Mouse (Mus musculus): ENCODE results near the gene Cebpg.

DNA sequence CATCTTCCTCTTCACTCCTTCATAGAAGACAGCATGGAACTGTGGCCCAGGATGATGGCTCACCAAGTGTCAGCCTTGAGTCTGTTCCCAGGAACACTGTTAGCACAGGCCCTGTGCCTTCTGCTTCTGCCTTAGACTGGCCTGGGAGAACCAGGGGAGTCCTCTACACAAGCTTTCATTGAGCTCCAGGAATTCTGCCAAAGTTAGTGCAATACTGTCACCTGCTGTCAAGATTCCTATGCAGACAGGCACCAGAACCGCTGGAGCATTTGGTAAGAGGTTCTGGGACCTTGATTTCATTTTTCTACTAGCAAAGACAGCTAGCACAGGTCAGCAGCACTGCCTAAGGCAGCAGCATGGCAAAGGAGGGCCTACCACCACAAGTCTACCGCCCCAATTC, 11.7 kb downstream of the Cebpg start:
- TF ChIP-seq POLR2A (IDR thresholded peaks at IDR 0.05; ENCODE audit: low read depth, low read length) (no peak), CTCF (IDR thresholded peaks at IDR 0.05; ENCODE audit: borderline replicate concordance, insufficient read depth, low read length) (no peak)

Data from embryonic fibroblast, embryonic 13.5 days (primary cell).